ENCODE assay signal across 12 mouse cellular contexts in the genomic region with DNA sequence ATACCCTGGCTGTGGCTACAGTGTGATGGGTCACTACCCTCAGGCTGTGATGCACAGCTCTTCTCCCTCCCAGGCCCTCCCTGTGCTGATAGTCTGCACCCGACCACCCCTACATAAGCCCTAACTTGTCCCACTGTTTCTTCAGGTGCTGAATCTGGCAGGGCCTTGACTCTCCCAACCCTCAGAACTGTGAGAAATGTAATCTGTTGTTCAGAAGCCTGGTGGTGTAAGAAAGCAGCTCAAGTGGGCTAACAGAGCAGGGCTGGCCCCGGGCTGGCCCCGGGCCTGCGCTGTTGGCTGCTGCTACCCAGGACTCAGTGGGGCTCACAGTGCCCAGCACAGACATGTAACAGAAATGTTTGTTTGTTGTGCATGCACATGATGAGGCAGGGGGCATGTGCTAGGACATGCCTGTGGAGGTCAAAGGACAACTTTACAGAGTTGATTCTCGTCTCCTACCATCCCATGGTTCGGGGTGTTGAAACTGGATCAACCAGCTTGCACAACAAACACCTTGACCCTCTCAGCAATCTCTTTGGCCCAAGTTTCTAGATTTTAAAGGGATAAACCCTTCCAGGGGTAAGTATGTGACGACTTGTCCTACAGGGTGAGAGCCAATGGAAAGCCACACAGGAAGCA. TPM values are rescaled to one million over a fixed set of nuclear protein-coding genes. Genes with fewer than 3 reads are reported as not detected.
DNase-seq lines count a peak whose midpoint lies in the region; ATAC-seq and TF ChIP-seq lines count a peak whose summit lies in the region.
"Had no signal": no experiment of that assay in that cellular context is flagged by ENCODE, and none has a peak within 500 bp of the region (broad histone marks: within the 10 kb centered on the region; RNA-seq: fewer than 3 reads in every experiment).

No protein-coding gene starts in this region.

- no peak overlapping the region for H3K9ac ChIP-seq in heart, embryonic 11.5 days (ENCODE audit: low read depth, low read length)
- H3K9ac ChIP-seq in ES-Bruce4 (ENCODE audit: low read depth, poor library complexity, severe bottlenecking), result 0 out of 2 replicates have a peak overlapping the region, but pooled peaks have one; percentile 4
- no peak overlapping the region for H3K9ac ChIP-seq in neural tube, embryonic 15.5 days (replicated peaks)
- H3K9ac ChIP-seq: embryonic facial prominence, embryonic 12.5 days; lung, embryonic 14.5 days had no signal

- no peak for ATAC-seq in heart, embryonic 11.5 days (replicated peaks; ENCODE audit: insufficient number of reproducible peaks, low FRiP score, low TSS enrichment)
- ATAC-seq in granulocyte monocyte progenitor cell, adult 5-6 weeks (replicated peaks; ENCODE audit: poor library complexity, severe bottlenecking), result 0 out of 2 replicates have a peak, but pooled peaks have one; percentile 13
- ATAC-seq in neural tube, embryonic 15.5 days (ENCODE audit: low FRiP score), result no peak

- WGBS in heart, embryonic 11.5 days (ENCODE audit: insufficient replicate concordance), result 81% methylated on average over 7 of the region's 7 CpGs
- WGBS in lung, adult 2 months, result 68% methylated on average over 7 of the region's 7 CpGs
- WGBS in neural tube, embryonic 15.5 days, result 88% methylated on average over 7 of the region's 7 CpGs

- no peaks in the 10 kb centered on the region for H3K9me3 ChIP-seq in heart, embryonic 11.5 days (replicated peaks; ENCODE audit: control insufficient read depth, low read length)
- no peaks in the 10 kb centered on the region for H3K9me3 ChIP-seq in ES-Bruce4 (replicated peaks; ENCODE audit: control insufficient read depth, insufficient read depth, low read length, poor library complexity, severe bottlenecking)
- no peaks in the 10 kb centered on the region for H3K9me3 ChIP-seq in neural tube, embryonic 15.5 days (replicated peaks)
- H3K9me3 ChIP-seq: embryonic facial prominence, embryonic 12.5 days had no signal

- no peak for TF ChIP-seq EP300 in ES-Bruce4 (IDR thresholded peaks at IDR 0.05; ENCODE audit: insufficient read depth, low read depth, low read length)

- no peaks in the 10 kb centered on the region for H3K36me3 ChIP-seq in heart, embryonic 11.5 days (ENCODE audit: control insufficient read depth, insufficient read depth, low read length)
- H3K36me3 ChIP-seq in ES-Bruce4 (ENCODE audit: control insufficient read depth, insufficient read depth, low read length, poor library complexity, severe bottlenecking), result peaks cover 7% of the 10 kb centered on the region; the same call in 1 of the 2 replicates
- no peaks in the 10 kb centered on the region for H3K36me3 ChIP-seq in neural tube, embryonic 15.5 days
- H3K36me3 ChIP-seq: embryonic facial prominence, embryonic 12.5 days had no signal

- no peak for TF ChIP-seq POLR2A in ES-Bruce4 (IDR thresholded peaks at IDR 0.05; ENCODE audit: insufficient read depth, low read length)
- no peak for TF ChIP-seq POLR2A in lung, adult 2 months (IDR thresholded peaks at IDR 0.05; ENCODE audit: borderline replicate concordance, extremely low read depth, low read depth, low read length)

- H3K4me3 ChIP-seq in heart, embryonic 11.5 days (ENCODE audit: low read depth, low read length), result no peak overlapping the region
- H3K4me3 ChIP-seq in ES-Bruce4 (ENCODE audit: low read depth, low read length), result no peak overlapping the region
- H3K4me3 ChIP-seq in lung, adult 2 months (replicated peaks; ENCODE audit: extremely low read depth, low read depth, low read length), result no peak overlapping the region
- no peak overlapping the region for H3K4me3 ChIP-seq in neural tube, embryonic 15.5 days (replicated peaks)
- H3K4me3 ChIP-seq: embryonic facial prominence, embryonic 12.5 days had no signal

- H3K27me3 ChIP-seq in heart, embryonic 11.5 days (ENCODE audit: control insufficient read depth, insufficient read depth, low read length), result no peaks in the 10 kb centered on the region
- H3K27me3 ChIP-seq in ES-Bruce4 (ENCODE audit: control insufficient read depth, insufficient read depth, low read length, poor library complexity, severe bottlenecking), result no peaks in the 10 kb centered on the region
- H3K27me3 ChIP-seq in neural tube, embryonic 15.5 days (replicated peaks), result no peaks in the 10 kb centered on the region
- H3K27me3 ChIP-seq: embryonic facial prominence, embryonic 12.5 days had no signal

- DNase-seq in heart, postnatal 25 days (ENCODE audit: low spot score), result no peak
- DNase-seq in lung, adult 2 months, result peak; percentile 49
- DNase-seq in spleen, postnatal 4 days (ENCODE audit: low spot score in 2 of 2), result no peak
- no peak for DNase-seq in adipocyte (ENCODE audit: low spot score)
- DNase-seq: layer of hippocampus, postnatal 36 days; lung, embryonic 14.5 days had no signal

- no peak overlapping the region for H3K4me2 ChIP-seq in heart, embryonic 11.5 days
- no peak overlapping the region for H3K4me2 ChIP-seq in neural tube, embryonic 15.5 days
- H3K4me2 ChIP-seq: embryonic facial prominence, embryonic 12.5 days; lung, embryonic 14.5 days had no signal

- H3K27ac ChIP-seq in heart, embryonic 11.5 days (ENCODE audit: low read depth, low read length), result peak overlapping the region; percentile 15; the same call in 1 of the 2 replicates
- H3K27ac ChIP-seq in ES-Bruce4 (ENCODE audit: insufficient read depth, low read length), result peak overlapping the region; percentile 86
- H3K27ac ChIP-seq in neural tube, embryonic 15.5 days (replicated peaks), result no peak overlapping the region
- H3K27ac ChIP-seq: embryonic facial prominence, embryonic 12.5 days had no signal

- intact Hi-C loops in heart, postnatal 25 days (cut with DNase I), result no loop called here

- peaks cover 40% of the 10 kb centered on the region for H3K4me1 ChIP-seq in heart, embryonic 11.5 days (ENCODE audit: control insufficient read depth, insufficient read depth, low read length)
- H3K4me1 ChIP-seq in ES-Bruce4 (ENCODE audit: control insufficient read depth, insufficient read depth, low read length), result peaks cover 3% of the 10 kb centered on the region
- H3K4me1 ChIP-seq in lung, adult 2 months (ENCODE audit: control insufficient read depth, insufficient read depth, low read length), result peaks cover 51% of the 10 kb centered on the region
- peaks cover 44% of the 10 kb centered on the region for H3K4me1 ChIP-seq in neural tube, embryonic 15.5 days

- no peak for TF ChIP-seq CTCF in ES-Bruce4 (IDR thresholded peaks at IDR 0.05; ENCODE audit: low read depth, low read length)
- TF ChIP-seq CTCF in lung, adult 2 months (IDR thresholded peaks at IDR 0.05; ENCODE audit: insufficient read depth, low read length), result no peak

RNA-seq across cellular contexts. Expression of a gene that starts 10.7 kb away (rescaled TPM):
- polyA plus RNA-seq in heart, embryonic 11.5 days (2014; fragmentation: Nextera tagmentation; extraction: Ambion mirVana), result 11.8 and 12.0 TPM in 2 replicates
- 10 to 100 TPM; 70.5 to 74.6 TPM for total RNA-seq in heart, postnatal 25 days (2021)
- polyA plus RNA-seq in ES-Bruce4 (2011; ENCODE audit: insufficient read depth, insufficient read length, low read depth, missing spikeins), result 62.1 and 62.8 TPM in 2 replicates
- 17.2 and 20.9 TPM in 2 replicates for total RNA-seq in granulocyte monocyte progenitor cell, adult 5-6 weeks (2014; fragmentation: Nextera tagmentation)
- total RNA-seq in granulocyte monocyte progenitor cell, adult 5-6 weeks (2017), result 41.2 and 43.1 TPM in 2 replicates
- 55.1 and 59.1 TPM in 2 replicates for polyA plus RNA-seq in lung, adult 2 months (2012; rRNA removed)
- 21.2 and 21.3 TPM in 2 replicates for polyA plus RNA-seq in neural tube, embryonic 15.5 days (2015; fragmentation: Nextera tagmentation; extraction: Ambion mirVana)

RNA-seq across cellular contexts. Expression of a gene that starts 59.0 kb away (rescaled TPM):
- polyA plus RNA-seq in heart, embryonic 11.5 days (2014; fragmentation: Nextera tagmentation; extraction: Ambion mirVana), result not detected in 2 replicates
- not detected for total RNA-seq in heart, postnatal 25 days (2021)
- not detected in 2 replicates for polyA plus RNA-seq in ES-Bruce4 (2011; ENCODE audit: insufficient read depth, insufficient read length, low read depth, missing spikeins)
- total RNA-seq in granulocyte monocyte progenitor cell, adult 5-6 weeks (2014; fragmentation: Nextera tagmentation), result not detected in 2 replicates
- total RNA-seq in granulocyte monocyte progenitor cell, adult 5-6 weeks (2017), result not detected in 2 replicates
- polyA plus RNA-seq in lung, adult 2 months (2012; rRNA removed), result 6.2 and 9.1 TPM in 2 replicates
- 1.2 and 1.8 TPM in 2 replicates for polyA plus RNA-seq in neural tube, embryonic 15.5 days (2015; fragmentation: Nextera tagmentation; extraction: Ambion mirVana)
- polyA plus RNA-seq: embryonic facial prominence, embryonic 12.5 days; kidney, embryonic 14.5 days; lung, embryonic 14.5 days had no signal
